Mouse (Mus musculus) neural tube, embryonic 11.5 days (tissue): Measurements from ENCODE around the gene Zfp511. TPM values are rescaled to one million over a fixed set of nuclear protein-coding genes. Genes with fewer than 3 reads are reported as not detected.

ENCODE experiments used
- ATAC-seq: fragments of 200-750 bp; cut with Nextera tagmentation; 2 replicates; pipeline ENCODE4 v1.8.0; 2017; ENCODE audit warnings: moderate number of reproducible peaks, mild to moderate bottlenecking, moderate TSS enrichment, moderate library complexity; ENCODE audit not compliant: insufficient read depth, low FRiP score, low TSS enrichment
- DNase-seq: peaks from one replicate; pipeline ENCODE4 v3.0.0-alpha.2; 2015; ENCODE audit warnings: low spot score
- H3K27ac ChIP-seq: fragments of 300-500 bp; sonication (generic); 2 replicates; pipeline ENCODE4 v1.5.1; 2014; ENCODE audit warnings: low read depth, mild to moderate bottlenecking, low read length
- H3K27me3 ChIP-seq: fragments of 300-500 bp; sonication (generic); 2 replicates; pipeline ENCODE4 v1.6.1; 2014; ENCODE audit warnings: mild to moderate bottlenecking, low read length, mixed read lengths; ENCODE audit not compliant: control insufficient read depth, insufficient read depth
- H3K36me3 ChIP-seq: fragments of 300-500 bp; sonication (generic); 2 replicates; pipeline ENCODE4 v1.6.1; 2014; ENCODE audit warnings: mild to moderate bottlenecking, low read length, moderate library complexity, mixed read lengths; ENCODE audit not compliant: control insufficient read depth, insufficient read depth
- H3K4me1 ChIP-seq: fragments of 300-500 bp; sonication (generic); 2 replicates; pipeline ENCODE4 v1.6.1; 2014; ENCODE audit warnings: low read length, mixed read lengths; ENCODE audit not compliant: control insufficient read depth, insufficient read depth
- H3K4me2 ChIP-seq: fragments of 300-500 bp; sonication (generic); 2 replicates; pipeline ENCODE4 v1.6.1; 2014; ENCODE audit warnings: low read depth, mild to moderate bottlenecking, moderate library complexity
- H3K4me3 ChIP-seq: fragments of 300-500 bp; sonication (generic); 2 replicates; pipeline ENCODE4 v1.5.1; 2014; ENCODE audit warnings: low read depth, low read length
- H3K9ac ChIP-seq: fragments of 300-500 bp; sonication (generic); 2 replicates; pipeline ENCODE4 v1.6.1; 2014; ENCODE audit warnings: mild to moderate bottlenecking, low read length
- H3K9me3 ChIP-seq: fragments of 300-500 bp; sonication (generic); 2 replicates; pipeline ENCODE4 v1.6.1; 2016; ENCODE audit warnings: low read length; ENCODE audit not compliant: control insufficient read depth
- WGBS: fragments of 180-500 bp; shearing (Covaris S2); extraction: QIAGEN DNeasy Blood & Tissue Kit; methylation state at CpG from one replicate; pipeline ENCODE4 v1.1.7; 2014; 5-methylcytosine and 5-hydroxymethylcytosine counted together
- microRNA-seq: library from miRNA; unstranded; fragments of <30 nt; microRNA quantifications from one replicate; pipeline ENCODE4, GENCODE M21; 2016
- polyA plus RNA-seq: library from polyadenylated mRNA; unstranded; fragments of >200 nt; fragmentation: Nextera tagmentation; extraction: Ambion mirVana; gene quantifications from 2 replicates; pipeline ENCODE4 v1.2.1, GENCODE M21; 2014

Zfp511 gene
- polyA plus RNA-seq, 1 experiment from 2014 or later: 47.7 TPM

DNA sequence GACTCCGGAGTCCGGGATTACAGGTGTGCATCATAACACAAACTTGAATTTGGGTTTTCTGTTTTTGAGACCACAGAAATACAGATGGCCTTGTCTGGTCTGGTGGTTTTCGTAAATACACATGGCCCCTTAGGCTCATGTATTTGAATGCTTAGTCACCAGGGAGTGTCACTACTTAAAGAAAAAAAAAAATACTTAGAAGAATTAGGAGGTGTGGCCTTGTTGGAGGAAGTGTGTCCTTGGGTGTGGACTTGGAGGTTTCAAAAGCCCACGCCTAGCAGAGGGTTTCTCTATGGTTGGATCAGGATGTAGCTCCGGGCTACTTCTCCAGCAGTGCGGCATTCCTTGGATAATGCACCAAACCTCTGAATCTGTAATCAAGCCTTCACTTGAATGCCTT lies 41.5 kb downstream of the Zfp511 start:
- H3K27me3 ChIP-seq: peaks cover 24% of the 10 kb centered on the region
- no peaks in the 10 kb centered on the region for H3K36me3 ChIP-seq
- H3K4me2 ChIP-seq: no peak overlapping the region
- no peaks in the 10 kb centered on the region for H3K9me3 ChIP-seq
- peaks cover 14% of the 10 kb centered on the region for H3K4me1 ChIP-seq
- ATAC-seq: no peak
- H3K4me3 ChIP-seq: no peak overlapping the region
- H3K27ac ChIP-seq: no peak overlapping the region
- no peak for DNase-seq
- H3K9ac ChIP-seq: no peak overlapping the region
- WGBS: 83% methylated on average over 6 of the region's 6 CpGs

GRCm38 (mm10) chr7:140078711-140079110 lies 42.5 kb downstream of the Zfp511 start:
- Histone ChIP-seq H3K4me1 (peaks cover 14% of the 10 kb centered on the region), H3K27ac (no peak overlapping the region), H3K9me3 (no peaks in the 10 kb centered on the region), H3K27me3 (peaks cover 24% of the 10 kb centered on the region), H3K36me3 (no peaks in the 10 kb centered on the region), H3K4me3 (no peak overlapping the region), H3K4me2 (no peak overlapping the region), H3K9ac (no peak overlapping the region)
- WGBS: 5% methylated on average over 5 of the region's 5 CpGs
- ATAC-seq: no peak
- peak; percentile 83 for DNase-seq

DNA sequence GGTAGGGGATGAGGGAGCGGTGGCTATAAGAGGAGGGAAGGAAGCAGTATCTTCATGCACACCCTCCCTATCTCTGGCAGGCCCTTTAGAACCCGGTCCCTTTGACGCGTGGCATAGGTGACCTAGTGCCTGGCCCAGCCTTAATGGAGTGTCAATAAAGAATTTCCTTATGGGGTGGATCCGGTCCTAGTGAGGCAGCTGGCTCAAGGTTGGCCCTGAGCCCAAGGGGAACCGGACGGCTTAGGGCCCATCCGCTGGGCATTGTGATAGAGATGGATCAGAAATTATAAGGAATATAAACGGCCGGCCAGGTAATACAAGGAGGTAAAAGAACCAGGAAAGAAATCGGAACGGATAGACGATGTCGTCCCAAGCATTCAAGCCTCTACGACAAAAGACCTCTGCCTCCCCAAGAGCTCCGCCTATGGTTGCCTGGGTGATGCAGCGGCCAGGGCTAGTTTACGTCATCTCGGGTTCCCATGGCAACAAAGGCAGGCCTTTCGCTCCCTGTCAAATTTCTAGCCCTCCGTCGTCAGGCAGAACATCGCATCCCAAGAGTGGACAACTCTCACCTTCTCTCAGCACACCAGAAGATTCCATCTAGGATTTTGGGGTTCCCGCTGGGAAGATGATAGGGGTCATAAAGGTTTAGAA lies 44.4 kb downstream of the Zfp511 start:
- no peaks in the 10 kb centered on the region for H3K9me3 ChIP-seq
- ATAC-seq: peak; percentile 80
- no peaks in the 10 kb centered on the region for H3K36me3 ChIP-seq
- H3K9ac ChIP-seq: peak overlapping the region; percentile 23; the same call in 1 of the 2 replicates
- H3K4me1 ChIP-seq: peaks cover 14% of the 10 kb centered on the region
- H3K4me3 ChIP-seq: peak overlapping the region; percentile 27
- WGBS: 3% methylated on average over 24 of the region's 24 CpGs
- peak; percentile 91 for DNase-seq
- H3K4me2 ChIP-seq: peak overlapping the region; percentile 50
- H3K27me3 ChIP-seq: peaks cover 24% of the 10 kb centered on the region
- H3K27ac ChIP-seq: peak overlapping the region; percentile 40; the same call in 1 of the 2 replicates

DNA sequence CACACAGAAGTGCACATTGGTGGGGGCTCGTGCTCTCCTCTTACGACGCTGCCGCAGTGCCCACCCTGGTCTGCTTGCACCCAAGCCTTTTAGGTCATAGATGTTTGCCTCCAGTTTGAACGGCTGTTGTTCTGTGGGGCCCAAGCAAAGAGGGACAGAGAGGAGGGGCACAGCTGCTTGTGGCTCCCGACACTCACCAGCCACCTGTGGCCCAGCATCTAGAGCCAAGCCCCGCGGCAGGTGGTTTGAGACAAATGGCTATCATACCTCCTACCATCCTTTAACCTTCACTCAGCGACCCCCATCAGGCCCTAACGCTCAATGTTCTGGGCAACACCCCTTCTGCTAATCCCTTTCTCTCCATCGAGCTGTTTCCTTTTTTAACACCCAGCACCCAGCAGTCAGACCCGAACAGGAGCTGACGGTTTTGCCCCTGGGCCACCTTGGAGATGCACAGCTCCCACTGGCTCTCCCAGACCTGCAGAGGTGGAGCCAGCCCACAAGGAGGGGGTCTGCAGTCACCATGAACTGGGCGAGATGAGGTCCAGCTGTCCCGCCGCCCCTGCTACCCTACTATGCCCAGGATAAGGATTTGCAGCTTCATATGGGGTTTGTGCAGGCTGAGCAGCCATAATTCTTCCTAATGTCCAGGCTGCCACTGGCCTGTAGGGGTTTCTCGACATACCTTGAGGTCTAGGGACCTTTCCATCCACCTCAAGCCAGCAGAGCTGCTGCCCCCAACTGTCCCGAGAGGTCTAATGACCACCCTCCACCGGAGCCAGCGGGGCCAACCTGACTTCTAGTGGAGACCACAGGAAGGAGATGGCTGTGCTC lies 45.4 kb downstream of the Zfp511 start:
- 0 out of 2 replicates have a peak, but pooled peaks have one; percentile 25 for ATAC-seq
- H3K36me3 ChIP-seq: no peaks in the 10 kb centered on the region
- DNase-seq: no peak
- peak overlapping the region; percentile 18 for H3K9ac ChIP-seq
- H3K27ac ChIP-seq: no peak overlapping the region
- H3K27me3 ChIP-seq: peaks cover 24% of the 10 kb centered on the region
- peak overlapping the region; percentile 27 for H3K4me3 ChIP-seq
- 15% methylated on average over 20 of the region's 20 CpGs for WGBS
- peak overlapping the region; percentile 50 for H3K4me2 ChIP-seq
- H3K4me1 ChIP-seq: peaks cover 14% of the 10 kb centered on the region
- H3K9me3 ChIP-seq: no peaks in the 10 kb centered on the region

DNA sequence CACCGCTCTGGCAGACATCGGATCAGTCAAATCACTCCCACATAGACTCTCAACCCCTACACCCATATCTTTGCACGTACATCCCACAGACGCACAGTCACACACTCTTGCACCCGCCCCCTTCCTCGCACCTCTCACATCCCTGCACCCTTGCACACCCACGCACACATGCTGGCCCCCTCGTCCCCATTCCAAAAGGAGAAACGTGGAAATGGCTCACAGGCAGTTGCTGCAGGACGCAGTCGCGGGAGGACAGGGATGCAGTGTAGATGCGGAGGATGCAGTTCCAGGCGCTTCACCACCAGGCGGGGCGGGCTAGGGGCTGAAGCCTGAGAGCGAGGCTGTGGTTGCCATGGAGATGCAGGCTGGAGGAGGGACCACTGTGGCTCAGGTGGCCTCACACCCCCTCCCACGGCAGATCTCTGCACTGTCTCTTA lies 46.1 kb downstream of the Zfp511 start, which contains the start of gene Caly:
Gene Caly (minus strand): TSS at position 307 of the 437 bp plus-strand sequence.
- WGBS: 7% methylated on average over 18 of the region's 18 CpGs
- H3K4me3 ChIP-seq: peak within 1 kb of the TSS; percentile 27
- no peaks in the 10 kb centered on the region for H3K36me3 ChIP-seq
- 0 out of 2 replicates have a peak within 1 kb of the TSS, but pooled peaks have one; percentile 29 for H3K27ac ChIP-seq
- peaks cover 24% of the 10 kb centered on the region for H3K27me3 ChIP-seq
- peak within 1 kb of the TSS; percentile 50 for H3K4me2 ChIP-seq
- ATAC-seq: peak; percentile 72
- H3K9me3 ChIP-seq: no peaks in the 10 kb centered on the region
- peak within 1 kb of the TSS; percentile 18 for H3K9ac ChIP-seq
- peaks cover 14% of the 10 kb centered on the region for H3K4me1 ChIP-seq
- DNase-seq: peak; percentile 82

Small RNAs within 50 kb of the gene (microRNA-seq; reads per million reads assigned to microRNA genes)
- not detected for gene Mir7062

Other genes with a start within 250 kb of the Zfp511 start
- 9.7 and 9.9 TPM in 2 replicates for gene Adgra1, start 202.2 kb upstream of the Zfp511 start, polyA plus RNA-seq
- gene Kndc1, start 141.7 kb upstream of the Zfp511 start, polyA plus RNA-seq: 1.2 TPM in 2 replicates
- not detected in 2 replicates for gene Utf1, start 92.6 kb upstream of the Zfp511 start, polyA plus RNA-seq
- gene 6430531B16Rik, start 57.6 kb upstream of the Zfp511 start, polyA plus RNA-seq: 0.51 TPM in 1 of 2 replicates, not detected in the other
- 2.0 and 3.0 TPM in 2 replicates for gene Adam8, start 43.8 kb upstream of the Zfp511 start, polyA plus RNA-seq
- gene Tubgcp2, start 278 bp downstream of the Zfp511 start, polyA plus RNA-seq: 73.9 and 83.4 TPM in 2 replicates
- 93.7 and 103 TPM in 2 replicates for gene Msx3, start 12.7 kb downstream of the Zfp511 start, polyA plus RNA-seq
- 9.4 and 11.4 TPM in 2 replicates for gene Caly, start 46.2 kb downstream of the Zfp511 start, polyA plus RNA-seq
- not detected in 2 replicates for gene Prap1, start 57.0 kb downstream of the Zfp511 start, polyA plus RNA-seq
- 12.8 and 13.1 TPM in 2 replicates for gene Fuom, start 66.0 kb downstream of the Zfp511 start, polyA plus RNA-seq
- 15.6 and 16.1 TPM in 2 replicates for gene Paox, start 79.4 kb downstream of the Zfp511 start, polyA plus RNA-seq
- 160 and 162 TPM in 2 replicates for gene Echs1, start 80.1 kb downstream of the Zfp511 start, polyA plus RNA-seq
- gene Mtg1, start 101.2 kb downstream of the Zfp511 start, polyA plus RNA-seq: 19.5 and 21.7 TPM in 2 replicates
- 0.72 and 1.2 TPM in 2 replicates for gene Sprn, start 118.5 kb downstream of the Zfp511 start, polyA plus RNA-seq
- not detected in 2 replicates for gene Olfr522, start 128.4 kb downstream of the Zfp511 start, polyA plus RNA-seq
- gene Olfr523, start 136.8 kb downstream of the Zfp511 start, polyA plus RNA-seq: not detected in 2 replicates
- not detected in 2 replicates for gene Olfr524, start 169.6 kb downstream of the Zfp511 start, polyA plus RNA-seq
- not detected in 2 replicates for gene Cd163l1, start 181.9 kb downstream of the Zfp511 start, polyA plus RNA-seq
- not detected in 2 replicates for gene 5830411N06Rik, start 210.9 kb downstream of the Zfp511 start, polyA plus RNA-seq